Mouse (Mus musculus): ENCODE results near the gene Cisd3. TPM values are rescaled to one million over a fixed set of nuclear protein-coding genes. Genes with fewer than 3 reads are reported as not detected.
"Not testable (repeated sequence)": the region's sequence is repeated elsewhere in the genome, so short reads cannot be mapped to it uniquely, and the experiment has no call there.

Gene Cisd3
- 164 and 166 TPM in 2 replicates for total RNA-seq (2021)
- long read RNA-seq, transcript Cisd3-201 (3 exons, 737 nt): major isoform, 74 of 87 reads
- long read RNA-seq, partial matches to known transcripts: 1 of 87 reads
- long read RNA-seq, other reads (novel, unspliced or antisense): 12 of 87 reads

DNA sequence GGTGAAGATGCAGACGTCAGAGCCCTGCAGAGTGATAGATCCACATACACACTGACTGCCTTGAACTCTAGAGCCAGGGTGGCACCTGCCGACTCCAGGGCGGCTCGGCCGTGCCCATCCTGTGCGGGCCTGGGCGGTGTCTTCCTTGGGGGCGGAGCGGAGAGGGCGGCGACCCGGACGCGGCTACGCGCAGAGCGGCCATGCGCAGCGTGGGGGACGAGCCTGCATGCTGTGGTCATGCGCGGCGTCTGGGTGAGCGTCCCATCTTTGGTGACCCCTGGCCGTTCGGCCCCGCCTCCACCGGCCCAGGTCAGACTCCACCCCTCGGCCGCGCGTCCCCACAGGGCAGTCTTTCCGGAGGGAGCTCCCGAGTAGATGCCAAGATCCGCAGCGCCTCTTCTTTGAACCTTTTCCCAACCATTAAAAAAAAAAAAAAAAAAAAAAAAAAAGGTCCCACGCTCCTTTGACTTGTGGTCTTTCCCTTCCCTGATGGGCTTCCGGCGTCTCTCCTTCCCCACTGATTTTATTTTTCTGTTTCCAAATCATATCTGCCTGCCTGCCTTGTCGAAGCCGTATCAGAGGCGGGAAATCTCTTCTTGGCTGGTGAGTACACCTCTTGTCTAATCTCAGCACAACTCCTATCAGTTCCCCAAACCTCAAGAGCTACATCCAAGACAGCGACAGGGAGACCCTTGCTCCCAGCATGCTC is at the start of gene Cisd3:
Cisd3 (plus strand) TSS at position 214 of the 709 bp plus-strand sequence.
- DNase-seq: peak; percentile 97

DNA sequence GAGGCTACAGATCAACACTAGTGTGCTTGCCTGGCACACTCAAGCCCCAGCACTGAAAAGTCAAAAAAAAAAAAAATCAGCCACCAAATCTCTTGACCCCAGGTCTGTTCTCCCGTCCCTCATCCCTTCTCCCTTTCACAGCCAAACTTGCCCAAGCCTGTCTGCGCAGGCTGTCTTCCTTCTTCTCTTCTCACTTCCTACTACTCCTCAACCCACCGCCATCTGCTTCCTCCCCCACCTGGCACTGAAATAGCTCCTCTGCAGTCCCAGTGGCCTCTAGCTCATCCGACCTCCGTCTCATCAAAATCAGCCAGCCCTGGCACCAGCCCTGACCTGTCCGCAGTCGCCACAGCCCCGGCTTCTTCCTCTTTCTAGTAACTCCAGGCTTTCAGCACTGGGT is 44.0 kb upstream of the Cisd3 start:
- DNase-seq: no peak

DNA sequence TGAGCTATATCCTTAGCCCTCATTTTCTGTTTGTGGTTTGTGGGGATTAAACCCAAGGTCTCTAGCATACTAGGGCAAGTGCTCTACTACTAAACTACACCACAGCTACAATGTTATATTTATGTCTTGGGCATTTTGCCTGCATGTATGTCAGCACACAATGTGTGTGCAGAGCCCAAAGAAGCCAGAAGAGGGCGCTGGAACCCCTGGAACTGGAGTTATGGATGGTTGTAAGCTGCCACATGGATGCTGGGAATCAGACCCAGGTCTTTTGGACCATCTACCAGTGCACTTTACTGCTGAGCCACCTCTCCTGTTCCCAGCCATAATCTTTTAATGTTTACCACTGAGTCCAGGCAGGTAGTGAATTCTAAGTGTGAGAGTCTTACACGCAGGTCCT is 42.9 kb upstream of the Cisd3 start:
- DNase-seq: no peak

DNA sequence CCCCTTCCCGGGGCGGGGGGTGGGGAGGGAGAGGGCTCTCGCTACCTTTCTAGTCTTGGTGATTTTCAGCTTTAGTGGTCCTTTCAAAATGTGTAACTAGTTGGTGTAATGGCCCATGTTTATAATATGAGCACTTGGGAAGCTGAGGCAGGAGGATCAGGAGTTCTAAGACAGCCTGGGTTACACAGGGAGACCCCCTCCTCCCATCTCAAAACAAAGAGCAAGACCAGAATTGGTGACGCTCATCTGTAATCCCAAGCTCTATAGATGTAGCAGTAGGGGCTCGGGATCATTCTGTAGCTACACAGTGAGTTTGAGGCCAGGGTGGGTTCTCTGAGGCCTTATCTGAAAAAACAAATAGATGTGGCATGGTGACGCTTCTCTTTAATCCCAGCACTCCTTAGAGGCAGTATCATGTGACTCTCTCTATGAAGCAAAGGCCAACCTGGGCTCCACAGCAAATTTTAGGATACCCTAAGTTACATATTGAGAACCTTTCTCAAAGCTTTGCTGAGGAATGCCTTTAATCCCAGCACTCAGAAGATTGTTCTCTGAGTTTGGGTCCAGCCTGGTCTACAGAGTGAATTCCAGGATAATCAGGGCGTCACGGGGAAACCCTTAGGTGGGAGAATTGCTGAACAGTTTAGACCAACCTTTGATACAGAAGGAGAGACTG is 42.1 kb upstream of the Cisd3 start:
- DNase-seq: no peak

DNA sequence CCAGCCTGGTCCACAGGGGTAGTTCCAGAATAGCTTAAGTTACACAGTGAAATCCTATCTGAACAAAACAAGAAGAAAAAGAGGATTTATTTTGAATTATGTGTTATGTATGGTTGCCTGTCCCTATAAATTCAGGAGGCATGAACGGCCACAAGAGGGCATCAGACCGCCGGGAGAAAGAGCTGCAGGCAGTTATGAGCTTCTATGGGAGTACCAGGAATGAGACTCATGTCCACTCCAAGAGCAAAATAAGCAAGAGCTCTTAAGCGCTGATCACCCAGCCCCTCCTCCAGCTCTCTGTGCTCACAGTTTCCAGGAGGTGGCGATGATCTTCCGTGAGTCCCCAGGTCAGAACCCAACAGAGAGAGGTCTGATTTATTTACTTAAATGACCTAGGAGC is 40.8 kb upstream of the Cisd3 start:
- DNase-seq: peak; percentile 76

DNA sequence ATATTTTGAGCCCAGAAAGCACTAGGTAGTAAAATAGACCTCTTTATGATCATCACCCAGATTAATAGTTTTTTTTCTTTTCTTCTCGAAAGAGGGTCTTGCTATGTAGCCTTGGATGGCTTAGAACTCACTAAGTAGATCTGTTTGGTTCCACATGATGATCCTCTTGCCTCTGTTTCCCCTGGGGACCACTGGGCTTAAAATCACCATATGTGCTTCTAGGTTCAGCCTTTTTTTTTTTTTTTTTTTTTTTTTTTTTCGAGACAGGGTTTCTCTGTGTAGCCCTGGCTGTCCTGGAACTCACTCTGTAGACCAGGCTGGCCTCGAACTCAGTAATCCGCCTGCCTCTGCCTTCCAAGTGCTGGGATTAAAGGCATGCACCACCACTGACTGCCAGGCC is 37.1 kb upstream of the Cisd3 start:
- DNase-seq: not testable (repeated sequence)

DNA sequence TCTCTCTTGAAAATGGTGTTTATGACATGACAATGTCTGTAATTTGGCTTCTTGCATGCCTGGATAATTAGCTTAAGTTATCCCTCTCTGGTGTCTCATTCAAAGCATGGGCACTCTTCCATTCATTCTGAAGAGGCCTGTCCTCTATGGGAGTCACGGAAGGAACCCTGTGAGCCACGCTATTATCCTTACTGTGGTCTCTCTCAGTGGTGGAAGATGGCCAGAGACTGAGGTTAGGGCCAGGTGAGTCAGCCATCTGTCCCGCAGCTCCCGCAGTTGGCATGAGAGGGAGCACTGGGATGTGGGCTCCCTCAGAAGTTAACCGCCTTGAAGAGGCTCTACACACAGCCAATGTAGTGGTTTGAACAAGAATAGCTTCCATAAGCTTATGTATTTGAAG is 35.3 kb upstream of the Cisd3 start:
- no peak for DNase-seq

DNA sequence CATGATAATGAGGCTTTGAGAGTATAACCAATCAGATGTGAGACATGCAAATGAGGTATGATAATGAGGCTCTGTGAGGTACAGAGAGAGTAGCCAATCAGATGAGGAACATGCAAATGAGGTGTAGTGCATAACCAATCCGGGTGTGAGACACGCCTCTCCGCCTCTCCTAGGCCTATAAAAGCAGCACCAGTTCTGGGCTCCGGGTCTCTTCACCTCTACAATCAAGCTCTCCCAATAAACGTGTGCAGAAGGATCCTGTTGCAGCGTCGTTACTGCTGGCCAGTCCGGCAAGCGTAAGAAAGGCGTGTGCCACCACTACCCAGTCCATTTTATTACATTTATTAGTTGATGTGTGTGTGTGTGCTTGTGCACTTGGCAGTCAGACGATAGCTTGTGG is 32.2 kb upstream of the Cisd3 start:
- DNase-seq: not testable (repeated sequence)

DNA sequence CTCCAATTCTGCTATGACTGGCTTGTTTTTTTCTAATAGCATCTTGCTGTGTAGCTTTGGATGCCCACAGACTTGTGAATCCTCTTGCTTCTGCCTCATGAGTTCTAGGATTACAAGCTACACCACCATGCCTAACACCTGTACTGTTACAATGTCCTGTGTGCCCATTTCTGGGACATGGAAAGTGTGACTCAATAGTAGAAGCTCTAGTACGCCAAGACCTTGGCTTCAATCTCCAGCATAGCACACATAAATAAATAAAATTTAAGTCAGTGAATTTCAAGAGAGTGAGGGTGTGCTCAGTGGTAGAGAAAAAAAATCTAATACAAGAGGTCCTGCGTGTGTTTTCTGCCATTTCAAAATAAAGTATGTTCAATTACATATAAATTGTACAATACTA is 31.4 kb upstream of the Cisd3 start:
- DNase-seq: no peak

DNA sequence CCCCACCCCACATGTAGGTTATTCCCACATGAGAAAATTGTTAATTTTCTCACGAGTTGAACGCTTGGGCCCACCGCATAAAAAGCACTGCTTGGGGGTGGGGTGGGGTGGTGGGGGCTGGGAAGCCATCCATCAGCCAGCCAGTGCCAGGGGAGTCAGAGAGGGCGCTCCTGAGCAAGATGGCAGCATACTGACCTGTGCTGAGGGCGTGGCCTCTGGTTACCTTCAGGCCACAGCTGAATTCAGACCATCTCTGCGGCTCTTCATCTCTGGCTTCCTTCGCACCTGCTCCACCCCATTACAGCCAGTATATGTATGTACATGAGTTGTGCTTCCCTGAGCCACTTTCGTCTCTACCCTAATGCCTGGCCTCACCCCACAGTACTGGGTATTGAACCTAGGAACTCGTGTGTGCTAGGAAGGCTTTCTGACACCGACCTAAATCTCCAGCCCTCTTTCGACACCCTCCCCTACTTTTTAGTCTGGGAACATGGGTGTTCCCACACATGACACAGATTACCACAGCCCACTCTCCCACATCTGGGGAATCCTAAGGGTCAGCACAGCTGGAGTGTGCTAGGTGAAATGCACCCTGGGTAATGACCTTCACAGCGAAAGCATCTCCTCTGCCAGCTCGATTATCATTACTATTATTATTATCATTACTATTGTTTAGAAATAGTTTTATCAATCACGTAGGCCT is 29.2 kb upstream of the Cisd3 start:
- no peak for DNase-seq

DNA sequence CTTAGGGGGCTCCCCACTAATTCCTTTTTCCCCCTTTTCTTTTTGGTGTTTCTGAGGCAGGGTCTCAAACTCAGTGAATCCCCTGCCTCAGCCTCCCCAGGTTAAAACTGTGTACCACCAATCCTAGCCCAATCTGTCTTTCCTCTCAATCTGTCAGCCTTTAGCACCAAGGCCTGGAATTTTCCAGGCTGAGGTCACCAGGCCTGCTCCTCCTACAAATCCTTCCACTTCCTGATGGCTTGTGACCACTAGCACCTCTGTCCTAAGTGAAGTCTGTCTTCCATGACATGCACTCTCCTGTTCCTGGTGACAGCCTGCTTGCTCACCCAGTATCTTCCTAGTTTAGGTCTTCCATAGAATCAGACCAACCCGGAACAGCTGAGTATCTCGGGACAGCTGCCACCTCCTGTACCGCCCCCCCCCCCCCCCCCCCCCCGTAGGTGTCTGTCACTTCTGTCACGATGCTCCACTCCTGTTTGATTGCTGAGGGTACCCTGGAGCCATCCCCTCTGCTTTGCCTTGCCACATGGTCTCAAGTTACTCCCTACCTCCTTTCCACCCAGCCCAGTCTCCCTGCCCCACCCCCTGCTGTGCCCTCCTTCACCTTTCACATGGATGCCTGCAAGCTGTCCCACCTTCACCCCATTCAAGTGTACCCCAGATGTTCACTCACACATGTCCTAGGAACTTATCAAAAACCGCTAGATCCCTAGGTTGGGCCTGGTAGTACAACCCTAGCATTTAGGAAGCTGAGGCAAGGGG is 28.3 kb upstream of the Cisd3 start:
- DNase-seq: peak; percentile 54

DNA sequence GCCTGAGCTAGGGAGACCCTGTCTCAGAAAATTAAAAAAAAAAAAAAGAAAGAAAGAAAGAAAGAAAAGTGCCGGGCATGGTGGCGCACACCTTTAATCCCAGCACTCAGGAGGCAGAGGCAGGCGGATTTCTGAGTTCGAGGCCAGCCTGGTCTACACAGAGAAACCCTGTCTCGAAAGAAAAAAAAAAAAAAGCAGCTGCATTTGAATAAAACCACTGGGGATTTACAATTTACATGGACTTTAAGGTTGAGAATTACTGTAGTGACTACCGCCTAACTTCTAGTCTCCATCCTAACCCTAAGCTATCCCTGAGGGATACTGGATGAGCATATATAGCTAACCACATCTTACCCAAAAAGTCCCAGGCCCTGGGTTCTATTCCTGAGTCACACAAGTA is 27.7 kb upstream of the Cisd3 start:
- DNase-seq: not testable (repeated sequence)

DNA sequence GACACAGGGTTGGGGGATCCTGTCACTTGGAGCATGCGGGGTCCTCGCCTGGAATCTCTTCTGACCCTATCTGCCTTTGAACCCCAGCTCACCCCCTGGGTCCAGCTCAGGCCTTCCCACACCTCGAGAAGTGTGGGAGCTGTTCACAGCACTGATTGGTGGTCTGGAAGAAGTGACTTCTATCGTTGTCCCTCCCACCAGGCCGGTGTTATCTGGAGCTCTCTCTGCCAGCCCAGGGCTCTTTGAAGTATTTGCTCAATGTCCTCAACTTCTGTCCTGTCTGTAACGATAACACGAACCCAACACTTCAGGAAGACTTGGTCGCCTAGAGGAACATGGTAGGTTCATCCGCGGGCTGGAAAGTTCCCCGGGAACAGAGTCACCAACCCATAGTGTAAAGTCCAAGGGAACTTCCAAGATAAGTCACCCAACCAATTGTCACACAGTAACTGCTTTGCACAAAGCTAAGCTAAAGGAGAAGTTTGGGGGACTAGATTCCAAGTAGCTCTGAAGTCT is 26.8 kb upstream of the Cisd3 start:
- no peak for DNase-seq

DNA sequence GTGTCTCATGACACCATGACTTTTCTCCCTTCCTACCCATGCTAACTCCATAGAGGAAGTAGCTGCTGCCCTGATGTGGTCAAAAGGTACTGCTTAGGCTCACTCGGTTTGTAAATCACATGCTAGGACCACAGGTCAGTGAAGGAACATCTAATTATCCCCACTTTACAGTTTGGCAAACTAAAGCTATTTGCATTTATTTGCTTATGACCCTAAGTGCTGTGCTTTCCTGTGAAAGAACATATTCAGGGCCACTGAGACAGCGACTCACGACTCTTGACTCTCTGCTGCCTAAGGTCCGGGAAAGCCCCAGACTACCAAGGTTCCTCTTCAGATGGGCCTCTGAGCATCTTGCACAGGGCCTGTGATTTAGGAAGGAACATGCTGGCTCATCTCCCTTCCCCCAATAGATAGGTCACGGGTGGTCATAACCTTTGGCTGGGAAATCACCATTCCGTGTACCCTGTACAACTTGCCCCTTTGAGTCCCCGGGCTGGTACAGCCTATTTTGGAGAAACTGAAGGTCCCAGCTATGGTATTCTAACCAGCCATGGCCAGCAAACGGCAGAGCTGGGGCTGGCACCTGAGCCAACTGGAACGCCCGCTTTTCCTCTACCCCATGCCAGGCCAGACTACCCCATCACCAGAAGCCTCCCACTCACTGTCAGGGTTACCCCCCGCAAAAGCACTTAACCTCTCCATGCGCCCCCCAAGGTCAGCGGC is 26.2 kb upstream of the Cisd3 start:
- DNase-seq: no peak

DNA sequence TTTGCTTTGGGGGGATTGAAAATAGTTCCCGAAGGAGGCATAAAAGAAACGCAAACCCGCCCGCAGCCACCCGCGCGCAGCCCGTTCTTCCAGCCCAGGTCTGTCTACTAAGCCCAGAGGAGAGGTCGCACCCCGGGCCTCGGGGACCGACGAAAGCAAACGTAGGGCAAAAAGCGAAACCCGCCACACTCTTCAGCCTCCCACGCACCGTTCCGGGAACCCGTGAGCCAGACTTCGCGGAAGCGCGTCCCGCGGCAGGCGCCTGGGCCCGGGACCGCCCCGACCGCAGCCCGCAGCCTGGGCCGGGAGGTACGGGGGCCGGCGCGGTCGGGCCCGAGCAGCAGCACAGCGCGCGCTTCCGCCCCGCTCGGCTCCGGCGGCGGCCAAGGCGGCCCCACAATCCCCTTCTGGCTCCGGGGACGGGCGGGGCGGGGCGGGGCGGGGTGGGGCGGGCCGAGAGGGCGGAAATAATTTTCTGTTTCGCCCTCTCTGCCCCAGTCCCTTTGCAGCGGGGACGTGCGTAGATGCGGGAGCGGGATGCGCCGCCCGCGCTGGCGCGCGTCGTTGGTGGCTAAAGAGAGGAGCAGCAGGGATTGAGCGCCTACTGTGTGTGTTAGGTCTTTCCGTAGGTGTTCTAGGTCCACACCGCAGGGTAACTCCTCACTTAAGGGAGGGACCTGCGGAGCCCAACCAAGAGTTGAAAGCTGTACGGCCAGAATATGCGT is 25.5 kb upstream of the Cisd3 start:
- DNase-seq: peak; percentile 81

DNA sequence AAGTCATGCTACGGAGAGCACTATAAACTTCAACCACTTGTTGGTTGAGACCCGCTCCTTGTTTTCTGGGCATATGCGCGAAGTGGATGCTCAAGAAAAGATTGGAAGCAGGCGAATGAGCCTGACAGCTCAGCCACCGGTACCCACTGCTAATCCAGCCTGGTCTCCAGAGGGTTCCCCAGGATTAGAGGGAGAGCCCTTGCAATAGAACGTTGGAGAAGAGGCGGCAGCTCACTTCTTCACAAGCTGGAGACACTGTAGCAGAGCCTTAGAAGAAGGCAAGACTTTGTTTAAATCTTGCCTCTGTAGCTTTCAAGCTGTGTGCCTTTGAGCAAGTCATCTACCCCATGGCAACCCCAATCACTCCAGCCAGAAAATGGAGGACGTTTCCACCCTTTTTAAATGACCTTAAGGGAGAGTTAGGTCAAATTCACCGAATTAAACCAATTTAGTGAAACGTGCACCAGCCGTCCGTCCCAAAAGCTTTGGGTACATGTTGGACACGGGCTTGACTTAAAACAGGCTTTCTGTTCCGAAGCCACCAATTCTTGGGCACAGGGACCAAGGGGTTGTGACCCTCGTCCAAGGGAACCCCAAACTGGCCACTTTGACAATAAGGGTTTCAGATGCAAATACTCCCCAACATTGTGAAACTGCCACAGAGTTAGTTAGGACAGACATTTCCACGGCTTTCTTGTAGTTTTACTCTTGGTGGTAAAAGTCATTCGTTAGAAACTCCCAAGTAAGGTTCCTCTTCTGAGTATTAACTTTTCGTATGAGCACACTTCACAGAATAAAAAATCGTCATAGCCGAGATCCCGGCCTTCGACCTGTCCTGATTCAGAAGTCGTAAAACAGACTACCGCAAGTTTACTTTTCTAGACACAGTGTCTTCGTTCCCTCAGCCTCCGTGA is 24.6 kb upstream of the Cisd3 start:
- DNase-seq: no peak

DNA sequence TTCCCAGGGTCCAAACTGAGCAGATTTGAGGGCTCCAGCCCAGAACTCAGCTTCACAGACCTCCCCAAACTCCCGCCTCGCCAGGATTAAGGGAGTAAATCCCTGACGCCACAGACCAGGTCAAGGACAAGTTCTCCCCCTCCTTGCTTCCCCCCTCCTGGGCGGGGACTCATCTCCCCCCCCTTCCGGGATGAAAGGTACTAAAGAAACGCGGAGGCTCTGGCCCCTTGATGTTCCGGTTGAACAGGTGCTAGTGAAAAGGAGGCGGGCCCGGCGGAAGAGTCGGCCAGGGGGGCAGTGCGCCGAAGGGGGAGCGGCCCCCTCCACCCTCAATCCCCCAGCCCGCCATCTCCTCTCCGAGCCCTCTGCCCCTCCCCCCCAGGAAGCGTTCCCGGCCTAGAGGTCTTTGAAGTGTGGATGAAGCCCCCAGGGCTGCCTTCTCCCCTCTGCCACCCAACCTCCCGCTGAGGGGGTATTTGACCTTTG is 23.9 kb upstream of the Cisd3 start:
- peak; percentile 69 for DNase-seq

DNA sequence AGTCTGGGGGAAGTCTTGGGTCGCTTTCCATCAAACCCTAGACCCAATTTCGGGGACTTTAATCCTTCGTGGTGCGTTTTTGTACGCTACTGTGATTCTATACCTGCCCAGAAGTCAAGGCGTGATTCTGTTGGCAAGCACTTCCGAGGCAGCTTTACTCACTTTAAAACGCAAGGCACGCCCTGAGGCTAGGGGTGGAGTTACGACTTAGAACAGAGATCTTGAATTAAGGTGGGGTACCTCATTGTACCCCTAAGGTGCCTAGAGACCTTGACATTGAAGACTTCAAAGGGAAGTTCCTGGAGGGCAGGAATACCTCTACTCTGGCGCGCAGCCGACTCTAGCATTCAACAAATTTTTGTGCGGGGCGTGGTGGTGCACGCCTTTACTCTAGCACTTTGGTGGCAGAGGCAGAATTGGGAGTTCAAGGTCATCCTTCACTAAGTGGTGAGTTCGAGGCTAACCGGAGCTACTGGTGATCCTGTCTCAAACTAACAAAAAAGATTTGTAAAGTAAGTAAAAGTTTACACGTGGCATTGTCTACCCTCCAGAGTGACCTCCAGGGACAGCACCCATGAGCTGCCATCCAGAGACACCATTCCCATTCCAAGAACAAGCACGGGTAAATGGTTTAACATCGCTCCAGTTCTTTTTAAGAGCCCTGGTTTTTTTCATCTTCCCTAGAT is 23.3 kb upstream of the Cisd3 start:
- no peak for DNase-seq
